Mouse (Mus musculus) neural tube, embryonic 13.5 days (tissue): ENCODE results near the gene Aanat. TPM values are rescaled to one million over a fixed set of nuclear protein-coding genes. Genes with fewer than 3 reads are reported as not detected.

ENCODE experiments used
- ATAC-seq: fragments of 200-750 bp; cut with Nextera tagmentation; 2 replicates; pipeline ENCODE4 v1.8.0; 2017; ENCODE audit warnings: low read depth, mild to moderate bottlenecking, moderate TSS enrichment, moderate library complexity
- H3K27ac ChIP-seq: fragments of 300-500 bp; sonication (generic); replicated peaks from 2 replicates; pipeline ENCODE4 v1.5.1; 2015; ENCODE audit warnings: moderate library complexity, mild to moderate bottlenecking, inconsistent platforms
- H3K27me3 ChIP-seq: fragments of 300-500 bp; sonication (generic); 2 replicates; pipeline ENCODE4 v1.6.1; 2015; ENCODE audit warnings: mild to moderate bottlenecking, inconsistent platforms
- H3K36me3 ChIP-seq: fragments of 300-500 bp; sonication (generic); 2 replicates; pipeline ENCODE4 v1.6.1; 2015; ENCODE audit warnings: mild to moderate bottlenecking, inconsistent platforms
- H3K4me1 ChIP-seq: fragments of 300-500 bp; sonication (generic); replicated peaks from 2 replicates; pipeline ENCODE4 v1.6.1; 2015; ENCODE audit warnings: inconsistent platforms
- H3K4me2 ChIP-seq: fragments of 300-500 bp; sonication (generic); 2 replicates; pipeline ENCODE4 v1.6.1; 2015; ENCODE audit warnings: inconsistent platforms, mild to moderate bottlenecking, moderate library complexity
- H3K4me3 ChIP-seq: fragments of 300-500 bp; sonication (generic); 2 replicates; pipeline ENCODE4 v1.5.1; 2015; ENCODE audit warnings: mild to moderate bottlenecking, inconsistent platforms
- H3K9ac ChIP-seq: fragments of 300-500 bp; sonication (generic); 2 replicates; pipeline ENCODE4 v1.6.1; 2015; ENCODE audit warnings: moderate library complexity, mild to moderate bottlenecking, inconsistent platforms
- H3K9me3 ChIP-seq: fragments of 300-500 bp; sonication (generic); 2 replicates; pipeline ENCODE4 v1.6.1; 2016; ENCODE audit warnings: inconsistent platforms
- WGBS: fragments of 180-500 bp; shearing (Covaris S2); methylation state at CpG from one replicate; pipeline ENCODE4 v1.1.7; 2015; 5-methylcytosine and 5-hydroxymethylcytosine counted together
- polyA plus RNA-seq: library from polyadenylated mRNA; unstranded; fragments of >200 nt; fragmentation: Nextera tagmentation; extraction: Ambion mirVana; gene quantifications from 2 replicates; pipeline ENCODE4 v1.2.1, GENCODE M21; 2015

Aanat gene
- 0.18 TPM in 1 of 2 replicates, not detected in the other for polyA plus RNA-seq

DNA sequence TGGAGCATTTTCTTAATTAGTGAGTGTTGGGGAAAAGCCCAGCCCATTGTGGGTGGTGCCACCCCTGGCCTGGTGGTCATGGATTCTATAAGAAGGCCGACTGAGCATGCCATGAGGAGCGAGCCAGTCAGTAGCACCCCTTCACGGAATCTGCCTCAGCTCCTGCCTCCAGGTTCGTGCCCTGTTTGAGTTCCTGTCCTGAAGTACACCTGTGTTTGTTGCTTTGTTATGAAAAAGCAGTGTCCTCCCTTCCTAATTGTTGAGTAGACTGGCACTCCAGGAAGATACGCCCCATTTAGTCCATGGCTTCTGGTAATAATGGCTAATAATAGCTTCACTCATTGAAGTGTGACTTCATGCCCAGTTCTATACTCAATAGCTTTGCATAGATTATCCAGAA lies at the start of gene Aanat:
Gene Aanat, plus strand, starts transcription at position 123 of the 400 bp plus-strand sequence.
- no peaks in the 10 kb centered on the region for H3K9me3 ChIP-seq
- H3K4me2 ChIP-seq, result peak within 1 kb of the TSS; percentile 36
- H3K4me1 ChIP-seq, result peaks cover 23% of the 10 kb centered on the region
- H3K27ac ChIP-seq, result 0 out of 2 replicates have a peak within 1 kb of the TSS, but pooled peaks have one; percentile 20
- ATAC-seq, result no peak
- H3K36me3 ChIP-seq, result no peaks in the 10 kb centered on the region
- no peak within 1 kb of the TSS for H3K4me3 ChIP-seq
- no peak within 1 kb of the TSS for H3K9ac ChIP-seq
- H3K27me3 ChIP-seq, result no peaks in the 10 kb centered on the region
- 70% methylated on average over 5 of the region's 5 CpGs for WGBS

DNA sequence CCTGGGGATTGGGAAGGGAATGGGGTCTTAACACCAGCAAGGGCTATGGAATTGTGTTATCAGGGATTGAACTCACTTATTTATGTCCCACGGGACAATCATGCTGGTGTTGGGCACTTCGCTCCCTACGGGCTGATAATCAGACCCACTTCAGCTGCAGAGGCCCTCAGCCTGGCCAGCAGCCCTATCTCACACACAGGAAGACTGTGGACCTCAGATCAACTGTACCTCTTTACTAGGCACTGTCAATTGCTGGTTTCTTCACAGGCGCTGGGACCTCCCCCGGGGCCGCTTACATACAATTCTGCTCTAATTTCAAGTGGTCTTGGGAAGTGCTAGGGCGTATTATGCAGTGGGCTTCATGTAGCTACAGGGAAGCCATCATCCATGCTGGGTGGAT lies 49.5 kb upstream of the Aanat start:
- Histone ChIP-seq H3K9me3 (no peaks in the 10 kb centered on the region), H3K36me3 (peaks cover 58% of the 10 kb centered on the region), H3K27ac (no peak overlapping the region), H3K4me2 (no peak overlapping the region), H3K9ac (no peak overlapping the region), H3K4me1 (peaks cover 25% of the 10 kb centered on the region), H3K27me3 (peaks cover 47% of the 10 kb centered on the region), H3K4me3 (no peak overlapping the region)
- ATAC-seq, result no peak
- 88% methylated on average over 7 of the region's 7 CpGs for WGBS

DNA sequence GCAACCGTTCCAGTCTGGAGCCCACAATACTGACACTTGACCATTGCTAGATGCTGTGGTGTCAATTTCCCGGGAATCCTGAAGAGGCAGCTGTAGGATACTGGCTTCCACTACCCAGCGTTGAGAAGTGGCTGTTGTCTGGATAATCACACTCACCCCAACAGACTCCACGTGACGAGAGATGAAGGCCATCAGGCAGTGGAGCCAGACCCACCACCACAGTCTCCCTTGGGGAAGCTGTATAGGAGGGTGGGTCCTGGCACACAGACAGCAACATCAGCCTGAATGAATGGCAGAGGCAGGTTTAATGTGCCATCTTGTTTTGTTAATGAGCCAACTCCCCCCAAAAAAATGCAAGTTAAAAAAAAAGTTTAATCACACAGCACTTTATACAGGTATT lies 48.8 kb upstream of the Aanat start:
- H3K27ac ChIP-seq, result no peak overlapping the region
- H3K9ac ChIP-seq, result no peak overlapping the region
- H3K4me2 ChIP-seq, result no peak overlapping the region
- H3K4me3 ChIP-seq, result no peak overlapping the region
- no peaks in the 10 kb centered on the region for H3K9me3 ChIP-seq
- H3K36me3 ChIP-seq, result peaks cover 65% of the 10 kb centered on the region
- WGBS, result 78% methylated on average over 5 of the region's 5 CpGs
- no peak for ATAC-seq
- peaks cover 18% of the 10 kb centered on the region for H3K4me1 ChIP-seq
- H3K27me3 ChIP-seq, result peaks cover 40% of the 10 kb centered on the region

DNA sequence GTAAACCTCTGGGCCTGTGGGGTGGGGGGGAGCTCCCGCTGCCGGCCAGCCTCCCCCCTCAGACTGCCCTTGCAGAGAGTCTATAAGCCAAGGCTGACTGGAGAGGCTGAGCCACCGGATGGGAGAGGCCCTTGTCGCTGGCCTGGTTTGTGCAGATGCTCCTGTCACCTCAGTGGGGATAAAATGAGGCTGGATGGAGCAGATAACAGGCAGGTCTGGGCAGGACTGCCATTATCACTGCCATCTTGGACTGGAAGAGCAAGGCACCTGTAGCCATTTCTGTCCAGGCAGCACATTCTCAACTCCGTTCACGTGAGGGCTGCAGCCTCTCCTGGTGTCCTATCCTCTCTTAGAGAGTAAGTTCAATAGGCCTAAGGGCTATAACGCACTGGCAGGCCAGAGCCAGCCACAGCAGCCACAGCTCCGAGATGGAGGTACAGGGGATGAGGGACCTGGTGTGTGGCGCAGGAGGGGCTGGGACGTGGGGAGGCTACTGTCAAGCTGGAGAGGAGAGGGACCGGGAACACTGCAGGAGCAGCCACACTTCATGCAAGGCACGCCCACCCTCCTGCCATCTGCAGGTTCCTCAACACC lies 48.0 kb upstream of the Aanat start:
- Histone ChIP-seq H3K9ac (no peak overlapping the region), H3K27ac (no peak overlapping the region), H3K4me1 (peaks cover 10% of the 10 kb centered on the region), H3K9me3 (no peaks in the 10 kb centered on the region), H3K36me3 (peaks cover 74% of the 10 kb centered on the region), H3K4me3 (no peak overlapping the region), H3K4me2 (no peak overlapping the region), H3K27me3 (peaks cover 32% of the 10 kb centered on the region)
- no peak for ATAC-seq
- 89% methylated on average over 12 of the region's 12 CpGs for WGBS

DNA sequence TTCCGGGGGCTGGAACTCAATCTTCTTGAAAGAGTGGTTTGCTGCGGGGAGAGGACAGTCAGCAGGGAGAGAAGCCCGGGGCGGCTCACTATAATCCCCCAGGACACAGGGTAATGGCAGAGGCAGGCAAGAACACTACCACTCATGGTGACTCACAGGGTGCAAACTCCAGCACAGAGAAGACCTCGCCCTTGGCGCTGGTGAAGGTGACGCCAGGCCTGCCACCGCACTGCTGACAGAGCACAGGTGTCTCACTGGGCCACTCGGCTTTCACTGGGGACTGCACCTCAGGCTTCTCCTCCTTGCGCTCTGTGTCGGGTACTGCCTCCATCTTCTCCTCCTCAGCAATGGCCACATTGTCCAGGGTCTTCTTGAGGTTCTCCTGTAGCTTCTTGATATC lies 45.0 kb upstream of the Aanat start:
- ATAC-seq, result no peak
- Histone ChIP-seq H3K4me3 (no peak overlapping the region), H3K9me3 (no peaks in the 10 kb centered on the region), H3K36me3 (peaks cover 95% of the 10 kb centered on the region), H3K9ac (no peak overlapping the region), H3K4me1 (no peaks in the 10 kb centered on the region), H3K4me2 (no peak overlapping the region), H3K27me3 (peaks cover 2% of the 10 kb centered on the region; the same call in 1 of the 2 replicates), H3K27ac (no peak overlapping the region)
- 95% methylated on average over 11 of the region's 11 CpGs for WGBS

DNA sequence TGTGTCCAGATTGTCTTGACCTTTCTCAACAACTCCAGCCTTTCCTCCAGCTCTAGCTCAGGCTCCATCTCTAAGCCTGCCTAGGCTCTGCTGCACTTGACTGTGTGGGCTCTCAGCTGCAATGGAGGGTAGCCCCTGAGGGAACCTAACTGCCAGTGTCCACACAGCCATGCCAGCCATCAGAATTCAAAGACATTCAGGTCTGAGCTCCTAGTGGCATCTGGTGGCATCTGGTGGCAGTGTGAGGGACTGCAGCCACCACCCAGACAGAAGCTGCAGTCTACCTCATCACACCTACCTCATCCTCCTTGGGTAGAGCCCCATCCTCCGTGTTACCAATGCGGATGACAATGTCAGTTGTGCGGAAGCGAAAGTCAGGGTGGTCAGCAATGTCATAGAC lies 43.1 kb upstream of the Aanat start:
- H3K4me1 ChIP-seq, result 0 out of 2 replicates have a peak, but pooled peaks cover 6% of the 10 kb centered on the region
- H3K27me3 ChIP-seq, result no peaks in the 10 kb centered on the region
- H3K9me3 ChIP-seq, result no peaks in the 10 kb centered on the region
- H3K27ac ChIP-seq, result no peak overlapping the region
- 88% methylated on average over 4 of the region's 4 CpGs for WGBS
- ATAC-seq, result no peak
- no peak overlapping the region for H3K4me3 ChIP-seq
- H3K36me3 ChIP-seq, result peaks cover 94% of the 10 kb centered on the region
- H3K4me2 ChIP-seq, result no peak overlapping the region
- H3K9ac ChIP-seq, result no peak overlapping the region

DNA sequence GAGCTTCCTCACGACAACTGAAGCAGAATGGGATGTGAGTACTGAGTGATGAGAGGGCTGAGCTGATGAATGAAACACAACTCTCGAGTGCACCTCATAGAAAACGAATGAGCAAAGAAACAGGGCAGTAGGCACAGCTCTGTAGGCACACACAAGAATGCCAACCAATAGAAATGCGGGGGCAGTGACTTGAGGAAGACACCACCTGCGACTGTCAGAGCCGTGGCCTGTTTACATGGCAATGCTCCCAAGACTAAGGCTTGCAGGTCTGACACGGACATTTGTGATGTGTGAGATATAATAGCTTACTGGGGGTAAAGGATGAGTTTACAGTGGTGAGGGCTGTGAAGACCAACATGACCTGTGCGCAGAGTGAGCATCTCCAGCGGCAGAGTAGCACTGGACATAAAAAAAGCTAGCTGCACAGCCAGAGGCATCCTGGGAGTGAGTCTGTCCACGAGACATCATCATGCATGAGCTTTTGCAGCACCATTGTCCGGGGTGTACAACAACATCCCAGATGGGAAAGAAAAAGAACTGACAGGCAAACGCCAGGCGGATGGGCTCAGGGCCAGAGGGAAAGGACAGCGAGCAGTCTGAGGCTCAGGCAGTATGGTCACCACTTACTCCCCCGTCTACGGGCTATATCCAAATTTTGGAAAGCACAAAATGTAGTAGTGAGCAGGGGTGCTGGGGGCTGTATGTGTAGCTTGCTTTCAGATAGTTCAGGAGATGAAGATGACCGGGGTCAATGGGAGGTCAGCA lies 38.8 kb upstream of the Aanat start:
- no peaks in the 10 kb centered on the region for H3K27me3 ChIP-seq
- peaks cover 31% of the 10 kb centered on the region for H3K4me1 ChIP-seq
- H3K4me2 ChIP-seq, result no peak overlapping the region
- 84% methylated on average over 17 of the region's 17 CpGs for WGBS
- no peak overlapping the region for H3K4me3 ChIP-seq
- no peak for ATAC-seq
- no peak overlapping the region for H3K9ac ChIP-seq
- H3K9me3 ChIP-seq, result no peaks in the 10 kb centered on the region
- no peak overlapping the region for H3K27ac ChIP-seq
- peaks cover 59% of the 10 kb centered on the region for H3K36me3 ChIP-seq

DNA sequence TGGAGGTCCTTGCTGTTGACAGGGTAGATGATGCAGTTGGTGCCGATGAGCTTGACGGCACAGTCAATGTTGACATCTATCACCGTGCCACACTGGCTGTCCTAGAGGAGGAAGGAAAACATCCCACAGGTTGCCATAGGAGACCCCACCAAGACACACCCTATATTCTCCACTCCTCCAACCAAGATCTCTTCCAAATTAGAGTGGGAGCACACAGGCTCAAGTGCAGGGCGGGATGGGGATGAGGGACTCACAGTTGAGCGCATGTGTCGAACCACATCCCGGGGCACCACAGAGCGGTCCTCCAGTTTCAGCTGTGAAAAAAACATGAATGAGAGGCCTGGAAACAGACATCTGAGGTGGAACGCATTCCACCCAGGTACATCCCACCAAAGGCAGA lies 37.5 kb upstream of the Aanat start:
- no peak for ATAC-seq
- Histone ChIP-seq H3K4me2 (no peak overlapping the region), H3K27ac (no peak overlapping the region), H3K4me3 (no peak overlapping the region), H3K27me3 (no peaks in the 10 kb centered on the region), H3K36me3 (peaks cover 46% of the 10 kb centered on the region), H3K9me3 (no peaks in the 10 kb centered on the region), H3K9ac (no peak overlapping the region), H3K4me1 (peaks cover 40% of the 10 kb centered on the region)
- 96% methylated on average over 9 of the region's 9 CpGs for WGBS

DNA sequence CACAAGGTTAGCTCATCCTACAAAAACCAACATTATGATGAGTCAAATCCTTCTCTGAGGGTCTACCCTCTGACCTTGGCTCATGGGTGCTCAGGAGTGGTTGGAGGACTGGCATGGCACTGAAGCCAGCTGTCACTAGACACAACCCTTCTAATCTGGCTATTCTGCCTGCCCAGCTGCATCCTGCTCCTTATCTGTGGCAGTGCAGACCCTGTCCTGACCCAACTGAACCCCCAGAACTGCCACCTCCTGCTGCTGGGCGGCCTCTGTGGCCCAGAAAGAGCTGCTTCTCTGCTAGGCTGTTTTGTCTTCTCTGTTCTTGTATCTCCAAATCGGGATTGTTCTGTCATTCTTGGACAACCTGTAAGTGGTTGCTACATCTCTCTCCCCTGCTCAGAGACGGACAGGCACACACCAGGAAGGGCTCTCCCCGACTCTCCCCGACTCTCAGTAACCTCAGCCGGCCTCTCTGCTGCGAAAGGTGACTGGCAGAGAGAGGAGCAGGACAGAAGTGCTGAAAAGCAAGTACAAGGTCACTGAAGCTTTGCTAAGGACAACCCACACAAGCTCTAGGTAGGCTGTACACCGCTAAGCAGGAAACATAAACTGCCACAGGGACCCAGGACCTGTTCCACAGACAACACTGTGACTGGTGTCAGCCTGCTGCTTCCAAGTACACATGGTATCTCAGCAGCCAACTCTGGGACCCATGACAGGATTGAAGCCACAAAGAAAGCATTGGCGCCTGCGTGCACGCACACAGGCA lies 36.8 kb upstream of the Aanat start:
- Histone ChIP-seq H3K9ac (no peak overlapping the region), H3K4me3 (no peak overlapping the region), H3K4me2 (no peak overlapping the region), H3K4me1 (peaks cover 47% of the 10 kb centered on the region), H3K27ac (no peak overlapping the region), H3K36me3 (peaks cover 39% of the 10 kb centered on the region), H3K9me3 (no peaks in the 10 kb centered on the region), H3K27me3 (no peaks in the 10 kb centered on the region)
- 91% methylated on average over 11 of the region's 11 CpGs for WGBS
- no peak for ATAC-seq

DNA sequence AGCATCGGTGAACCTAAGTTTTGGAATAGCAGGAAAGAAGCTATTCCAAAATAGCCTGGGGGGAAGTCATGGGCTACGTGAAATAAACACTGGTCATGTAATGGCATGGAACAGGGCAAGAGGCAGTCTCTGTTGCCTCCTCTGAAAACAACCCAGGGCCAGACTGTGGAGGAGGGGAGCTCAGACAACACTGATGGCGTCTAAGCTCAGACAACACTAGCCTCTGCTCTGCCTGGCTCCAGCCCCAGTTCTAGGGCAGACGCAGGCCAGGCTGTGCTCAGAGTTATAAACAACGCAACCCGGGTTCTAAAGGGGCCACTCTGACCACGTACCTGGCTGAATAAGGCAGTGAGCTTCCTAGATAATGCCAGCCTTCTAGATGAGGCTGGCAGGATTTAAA lies 35.5 kb upstream of the Aanat start:
- H3K27ac ChIP-seq, result no peak overlapping the region
- ATAC-seq, result no peak
- peaks cover 26% of the 10 kb centered on the region for H3K36me3 ChIP-seq
- H3K27me3 ChIP-seq, result no peaks in the 10 kb centered on the region
- no peak overlapping the region for H3K4me2 ChIP-seq
- no peaks in the 10 kb centered on the region for H3K9me3 ChIP-seq
- no peak overlapping the region for H3K4me3 ChIP-seq
- no peak overlapping the region for H3K9ac ChIP-seq
- peaks cover 58% of the 10 kb centered on the region for H3K4me1 ChIP-seq
- WGBS, result 74% methylated on average over 7 of the region's 7 CpGs

DNA sequence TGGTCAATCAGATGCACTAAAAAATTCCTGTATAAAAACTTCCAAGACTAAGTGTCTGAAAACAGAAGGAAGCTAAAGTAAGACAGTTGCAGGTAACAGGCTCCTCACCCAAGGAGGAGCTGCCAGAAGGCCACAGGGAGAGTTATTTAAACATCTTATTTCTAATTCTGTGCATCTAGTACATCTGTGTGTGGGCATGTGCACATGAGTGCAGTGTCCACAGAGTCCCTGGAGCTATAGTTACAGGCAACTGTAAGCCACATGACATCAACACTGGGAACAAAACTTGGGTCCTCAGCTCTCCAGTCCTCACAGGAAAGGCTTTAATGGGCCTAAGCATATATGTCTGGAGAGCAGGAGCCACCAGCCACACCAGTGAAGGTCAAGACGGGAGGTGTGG lies 34.0 kb upstream of the Aanat start:
- H3K27ac ChIP-seq, result no peak overlapping the region
- peaks cover 15% of the 10 kb centered on the region; the same call in 1 of the 2 replicates for H3K36me3 ChIP-seq
- no peak overlapping the region for H3K9ac ChIP-seq
- peaks cover 70% of the 10 kb centered on the region for H3K4me1 ChIP-seq
- ATAC-seq, result no peak
- 55% methylated on average over 1 of the region's 1 CpGs for WGBS
- no peaks in the 10 kb centered on the region for H3K27me3 ChIP-seq
- no peak overlapping the region for H3K4me2 ChIP-seq
- H3K4me3 ChIP-seq, result no peak overlapping the region
- H3K9me3 ChIP-seq, result no peaks in the 10 kb centered on the region

DNA sequence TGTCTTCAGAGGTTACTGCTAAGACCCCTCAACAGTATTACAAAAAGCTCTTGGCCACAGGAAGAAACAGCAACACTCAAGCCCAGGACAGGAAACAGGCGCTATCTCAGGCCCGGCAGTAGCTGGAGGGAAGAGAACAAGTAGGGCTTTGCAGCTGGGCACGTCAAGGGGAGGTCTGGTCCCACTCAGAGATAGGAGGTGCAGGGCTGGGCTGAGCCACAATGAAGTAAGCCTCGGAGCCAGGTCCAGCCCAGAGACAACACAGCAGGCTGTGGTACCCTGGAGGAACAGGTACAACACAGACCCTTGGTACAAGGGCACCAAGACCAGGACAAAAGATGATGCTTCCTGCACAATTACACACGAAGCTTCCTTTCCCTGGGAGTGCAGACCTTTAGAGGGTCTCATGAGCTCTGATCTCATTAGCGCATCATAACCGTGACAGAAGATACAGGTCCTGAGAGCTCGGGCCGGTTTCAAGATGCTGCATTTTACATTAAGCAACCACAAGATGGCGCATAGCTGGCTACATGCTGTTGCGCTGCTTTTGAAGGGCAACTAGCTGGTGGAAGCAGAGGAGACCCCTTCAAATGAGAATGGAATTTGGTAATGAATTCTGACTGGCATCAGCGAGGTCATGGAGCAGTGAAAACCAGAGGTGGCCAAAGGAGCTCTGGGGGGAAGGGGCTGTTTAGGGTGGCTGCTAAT lies 31.9 kb upstream of the Aanat start:
- Histone ChIP-seq H3K4me1 (peaks cover 82% of the 10 kb centered on the region), H3K4me2 (no peak overlapping the region), H3K4me3 (no peak overlapping the region), H3K27ac (no peak overlapping the region), H3K9me3 (no peaks in the 10 kb centered on the region), H3K36me3 (no peaks in the 10 kb centered on the region), H3K27me3 (no peaks in the 10 kb centered on the region), H3K9ac (no peak overlapping the region)
- WGBS, result 47% methylated on average over 12 of the region's 12 CpGs
- no peak for ATAC-seq
